19 mouse cellular contexts compared by ENCODE assay signal in genomic region chr15:83111290-83111689, GRCm38 (mm10). TPM values are rescaled to one million over a fixed set of nuclear protein-coding genes. Genes with fewer than 3 reads are reported as not detected.
DNase-seq lines count a peak whose midpoint lies in the region; ATAC-seq lines count a peak whose summit lies in the region.
"Had no signal": no experiment of that assay in that cellular context is flagged by ENCODE, and none has a peak within 500 bp of the region (broad histone marks: within the 10 kb centered on the region; RNA-seq: fewer than 3 reads in every experiment).

No protein-coding gene starts in this region.

- H3K4me1 ChIP-seq in hindbrain, embryonic 10.5 days (replicated peaks) = peaks cover 51% of the 10 kb centered on the region
- H3K4me1 ChIP-seq in hindbrain, embryonic 13.5 days (replicated peaks) = peaks cover 38% of the 10 kb centered on the region

- H3K9ac ChIP-seq in hindbrain, embryonic 13.5 days = no peak overlapping the region
- H3K9ac ChIP-seq: embryonic facial prominence, embryonic 12.5 days; forebrain, embryonic 13.5 days; forebrain, embryonic 15.5 days; forebrain, postnatal 0 days had no signal

- no peak overlapping the region for H3K4me2 ChIP-seq in hindbrain, embryonic 13.5 days
- H3K4me2 ChIP-seq: embryonic facial prominence, embryonic 12.5 days; forebrain, embryonic 13.5 days; forebrain, embryonic 15.5 days had no signal

- H3K27me3 ChIP-seq in hindbrain, embryonic 10.5 days (ENCODE audit: insufficient read depth, poor library complexity, severe bottlenecking) = no peaks in the 10 kb centered on the region
- no peaks in the 10 kb centered on the region for H3K27me3 ChIP-seq in hindbrain, embryonic 13.5 days
- H3K27me3 ChIP-seq: CH12.LX; embryonic facial prominence, embryonic 12.5 days; forebrain, embryonic 13.5 days; forebrain, embryonic 15.5 days had no signal

- ATAC-seq in hindbrain, embryonic 13.5 days (ENCODE audit: low FRiP score) = no peak
- ATAC-seq: CD4-positive, CD25-positive, alpha-beta regulatory T cell, adult 4 months; forebrain, embryonic 13.5 days; forebrain, embryonic 15.5 days; forebrain, postnatal 0 days had no signal

- H3K27ac ChIP-seq in hindbrain, embryonic 10.5 days = 0 out of 2 replicates have a peak overlapping the region, but pooled peaks have one; percentile 8
- no peak overlapping the region for H3K27ac ChIP-seq in hindbrain, embryonic 13.5 days
- H3K27ac ChIP-seq: embryonic facial prominence, embryonic 10.5 days; embryonic facial prominence, embryonic 12.5 days; forebrain, embryonic 13.5 days; forebrain, embryonic 15.5 days had no signal

- H3K36me3 ChIP-seq in hindbrain, embryonic 10.5 days = peaks cover 32% of the 10 kb centered on the region
- H3K36me3 ChIP-seq in hindbrain, embryonic 13.5 days = peaks cover 15% of the 10 kb centered on the region

- peak; percentile 55 for DNase-seq in adrenal gland, adult 2 months
- no peak for DNase-seq in adrenal gland, postnatal 10 days
- no peak for DNase-seq in hindbrain, embryonic 10.5 days (ENCODE audit: low spot score)
- peak; percentile 12 for DNase-seq in MN1 (ENCODE audit: low spot score)
- DNase-seq: adrenal gland, postnatal 25 days; B cell, adult 2 months; cerebellum, adult 11 months; cerebellum, adult 18-20 months; cerebellum, adult 9-10 months; cerebellum, postnatal 25 days; forebrain, postnatal 0 days had no signal

- 62% methylated on average over 6 of the region's 6 CpGs for WGBS in hindbrain, embryonic 10.5 days
- 51% methylated on average over 6 of the region's 6 CpGs for WGBS in hindbrain, embryonic 13.5 days

- H3K4me3 ChIP-seq in hindbrain, embryonic 10.5 days = no peak overlapping the region
- H3K4me3 ChIP-seq in hindbrain, embryonic 13.5 days = no peak overlapping the region
- H3K4me3 ChIP-seq: embryonic facial prominence, embryonic 10.5 days; embryonic facial prominence, embryonic 12.5 days; forebrain, embryonic 13.5 days; forebrain, embryonic 15.5 days had no signal

- H3K9me3 ChIP-seq in hindbrain, embryonic 10.5 days = no peaks in the 10 kb centered on the region
- H3K9me3 ChIP-seq in hindbrain, embryonic 13.5 days = no peaks in the 10 kb centered on the region
- H3K9me3 ChIP-seq: embryonic facial prominence, embryonic 10.5 days; embryonic facial prominence, embryonic 12.5 days; forebrain, embryonic 13.5 days; forebrain, embryonic 15.5 days; G1E had no signal

RNA-seq across cellular contexts. Expression of gene Rrp7a, which starts 11.3 kb away (rescaled TPM):
- total RNA-seq in adrenal gland, adult 2 months (2021) = 100 to 1,000 TPM; 123 to 167 TPM
- polyA plus RNA-seq in adrenal gland, adult 2 months (2012; rRNA removed) = 128 and 179 TPM in 2 replicates
- 10 to 100 TPM; 75.1 to 75.6 TPM for total RNA-seq in adrenal gland, postnatal 10 days (2021)
- polyA plus RNA-seq in hindbrain, embryonic 10.5 days (2016; fragmentation: Nextera tagmentation; extraction: Ambion mirVana) = 85.3 and 85.4 TPM in 2 replicates
- 72.7 and 74.8 TPM in 2 replicates for polyA plus RNA-seq in hindbrain, embryonic 13.5 days (2015; fragmentation: Nextera tagmentation; extraction: Ambion mirVana)

RNA-seq across cellular contexts. Expression of gene Serhl, which starts 22.0 kb away (rescaled TPM):
- total RNA-seq in adrenal gland, adult 2 months (2021) = 10 to 100 TPM; 40.0 to 48.8 TPM
- 60.8 and 83.2 TPM in 2 replicates for polyA plus RNA-seq in adrenal gland, adult 2 months (2012; rRNA removed)
- 10 to 100 TPM; 71.2 to 89.2 TPM for total RNA-seq in adrenal gland, postnatal 10 days (2021)
- 57.1 and 58.9 TPM in 2 replicates for polyA plus RNA-seq in hindbrain, embryonic 10.5 days (2016; fragmentation: Nextera tagmentation; extraction: Ambion mirVana)
- 30.8 and 32.4 TPM in 2 replicates for polyA plus RNA-seq in hindbrain, embryonic 13.5 days (2015; fragmentation: Nextera tagmentation; extraction: Ambion mirVana)

RNA-seq across cellular contexts. Expression of gene Poldip3, which starts 37.9 kb away (rescaled TPM):
- total RNA-seq in adrenal gland, adult 2 months (2021) = 10 to 100 TPM; 89.7 to 96.8 TPM
- 43.0 and 55.4 TPM in 2 replicates for polyA plus RNA-seq in adrenal gland, adult 2 months (2012; rRNA removed)
- 10 to 100 TPM; 85.1 to 90.9 TPM for total RNA-seq in adrenal gland, postnatal 10 days (2021)
- 180 and 190 TPM in 2 replicates for polyA plus RNA-seq in hindbrain, embryonic 10.5 days (2016; fragmentation: Nextera tagmentation; extraction: Ambion mirVana)
- polyA plus RNA-seq in hindbrain, embryonic 13.5 days (2015; fragmentation: Nextera tagmentation; extraction: Ambion mirVana) = 144 and 146 TPM in 2 replicates

Comparison
In these comparisons a context has a peak if more than half of its experiments do, and no peak if none do; other contexts are left out.
1. DNase-seq: peak in adrenal gland, adult 2 months (single experiment) and MN1 (single experiment); none in adrenal gland, postnatal 10 days (single experiment) and hindbrain, embryonic 10.5 days (single experiment).